Comparison of ENCODE assay signal across 8 mouse cellular contexts in genomic region chr10:73097979-73098378, GRCm38 (mm10). TPM values are rescaled to one million over a fixed set of nuclear protein-coding genes. Genes with fewer than 3 reads are reported as not detected.
A peak's percentile ranks its signal among the peaks of the same experiment; 100 is the strongest.
DNase-seq lines count a peak whose midpoint lies in the region; ATAC-seq lines count a peak whose summit lies in the region.

No protein-coding gene starts in this region.

- no peak overlapping the region for H3K27ac ChIP-seq in embryonic facial prominence, embryonic 11.5 days (replicated peaks; ENCODE audit: low read depth, low read length)
- H3K27ac ChIP-seq in heart, embryonic 16.5 days (ENCODE audit: low read length), result no peak overlapping the region
- H3K27ac ChIP-seq in liver, embryonic 12.5 days, result no peak overlapping the region
- no peak overlapping the region for H3K27ac ChIP-seq in neural tube, embryonic 15.5 days (replicated peaks)

- H3K9ac ChIP-seq in embryonic facial prominence, embryonic 11.5 days (replicated peaks; ENCODE audit: low read length), result no peak overlapping the region
- H3K9ac ChIP-seq in heart, embryonic 16.5 days (ENCODE audit: low read length), result no peak overlapping the region
- no peak overlapping the region for H3K9ac ChIP-seq in liver, embryonic 12.5 days
- H3K9ac ChIP-seq in neural tube, embryonic 15.5 days (replicated peaks), result peak overlapping the region; percentile 29; the same call in 1 of the 2 replicates

- peak overlapping the region; percentile 5; the same call in 1 of the 2 replicates for H3K4me2 ChIP-seq in embryonic facial prominence, embryonic 11.5 days (ENCODE audit: low read depth, low read length)
- peak overlapping the region; percentile 41 for H3K4me2 ChIP-seq in heart, embryonic 16.5 days (ENCODE audit: low read depth, low read length)
- H3K4me2 ChIP-seq in liver, embryonic 12.5 days, result 0 out of 2 replicates have a peak overlapping the region, but pooled peaks have one; percentile 24
- H3K4me2 ChIP-seq in neural tube, embryonic 15.5 days, result peak overlapping the region; percentile 91

- peak; percentile 3 to 4 for DNase-seq in B cell, adult 2 months
- DNase-seq in adrenal gland, adult 2 months, result peak; percentile 51
- DNase-seq in embryonic facial prominence, embryonic 11.5 days (ENCODE audit: low spot score), result peak; percentile 80
- peak; percentile 48 for DNase-seq in kidney, postnatal 14 days
- no peak for DNase-seq in adipocyte (ENCODE audit: low spot score)

- ATAC-seq in embryonic facial prominence, embryonic 11.5 days (replicated peaks; ENCODE audit: insufficient number of reproducible peaks, low FRiP score, low TSS enrichment, low read depth), result no peak
- no peak for ATAC-seq in heart, embryonic 16.5 days (replicated peaks; ENCODE audit: extremely low read depth, insufficient read depth, low FRiP score)
- no peak for ATAC-seq in liver, embryonic 12.5 days
- ATAC-seq in neural tube, embryonic 15.5 days (ENCODE audit: low FRiP score), result peak; percentile 59; the same call in 1 of the 2 replicates

- peak overlapping the region; percentile 16; the same call in 1 of the 2 replicates for H3K4me3 ChIP-seq in embryonic facial prominence, embryonic 11.5 days (ENCODE audit: low read depth, low read length)
- peak overlapping the region; percentile 16; the same call in 1 of the 2 replicates for H3K4me3 ChIP-seq in heart, embryonic 16.5 days (ENCODE audit: low read length)
- no peak overlapping the region for H3K4me3 ChIP-seq in liver, embryonic 12.5 days
- peak overlapping the region; percentile 74 for H3K4me3 ChIP-seq in neural tube, embryonic 15.5 days (replicated peaks)

- no peaks in the 10 kb centered on the region for H3K4me1 ChIP-seq in embryonic facial prominence, embryonic 11.5 days (ENCODE audit: control insufficient read depth, insufficient read depth, low read length)
- H3K4me1 ChIP-seq in heart, embryonic 16.5 days (ENCODE audit: control insufficient read depth, insufficient read depth, low read length), result peaks cover 5% of the 10 kb centered on the region; the same call in 1 of the 2 replicates
- H3K4me1 ChIP-seq in liver, embryonic 12.5 days, result no peaks in the 10 kb centered on the region
- peaks cover 33% of the 10 kb centered on the region for H3K4me1 ChIP-seq in neural tube, embryonic 15.5 days

- no peaks in the 10 kb centered on the region for H3K36me3 ChIP-seq in embryonic facial prominence, embryonic 11.5 days (replicated peaks; ENCODE audit: control insufficient read depth, insufficient read depth, low read depth, low read length)
- H3K36me3 ChIP-seq in heart, embryonic 16.5 days (ENCODE audit: control insufficient read depth, insufficient read depth), result no peaks in the 10 kb centered on the region
- H3K36me3 ChIP-seq in liver, embryonic 12.5 days, result no peaks in the 10 kb centered on the region
- no peaks in the 10 kb centered on the region for H3K36me3 ChIP-seq in neural tube, embryonic 15.5 days

- H3K9me3 ChIP-seq in embryonic facial prominence, embryonic 11.5 days (replicated peaks; ENCODE audit: control insufficient read depth, low read length), result no peaks in the 10 kb centered on the region
- no peaks in the 10 kb centered on the region for H3K9me3 ChIP-seq in heart, embryonic 16.5 days (replicated peaks; ENCODE audit: control insufficient read depth, low read length)
- H3K9me3 ChIP-seq in liver, embryonic 12.5 days (replicated peaks), result no peaks in the 10 kb centered on the region
- H3K9me3 ChIP-seq in neural tube, embryonic 15.5 days (replicated peaks), result no peaks in the 10 kb centered on the region

- under 1% methylated on average over 17 of the region's 17 CpGs for WGBS in embryonic facial prominence, embryonic 11.5 days
- WGBS in heart, embryonic 16.5 days, result under 1% methylated on average over 17 of the region's 17 CpGs
- WGBS in liver, embryonic 12.5 days (ENCODE audit: insufficient replicate concordance), result 0% methylated on average over 16 of the region's 17 CpGs
- 0% methylated on average over 17 of the region's 17 CpGs for WGBS in neural tube, embryonic 15.5 days

- peaks cover 26% of the 10 kb centered on the region for H3K27me3 ChIP-seq in embryonic facial prominence, embryonic 11.5 days (ENCODE audit: control insufficient read depth, insufficient read depth, low read length)
- H3K27me3 ChIP-seq in heart, embryonic 16.5 days (ENCODE audit: control insufficient read depth, insufficient read depth, low read length), result peaks cover 65% of the 10 kb centered on the region
- H3K27me3 ChIP-seq in liver, embryonic 12.5 days (replicated peaks), result peaks cover 62% of the 10 kb centered on the region
- H3K27me3 ChIP-seq in neural tube, embryonic 15.5 days (replicated peaks), result 0 out of 2 replicates have a peak, but pooled peaks cover 6% of the 10 kb centered on the region

RNA-seq across cellular contexts. Expression of gene Pcdh15, which starts 1.2 kb away (rescaled TPM):
- total RNA-seq in adrenal gland, adult 2 months (2021), result 1 to 10 TPM; 5.0 to 7.9 TPM
- polyA plus RNA-seq in adrenal gland, adult 2 months (2012; rRNA removed), result 0.26 and 1.2 TPM in 2 replicates
- polyA plus RNA-seq in embryonic facial prominence, embryonic 11.5 days (2014; fragmentation: Nextera tagmentation; extraction: Ambion mirVana), result 1.0 and 1.4 TPM in 2 replicates
- 0.49 and 0.64 TPM in 2 replicates for polyA plus RNA-seq in heart, embryonic 16.5 days (2015; fragmentation: Nextera tagmentation; extraction: Ambion mirVana)
- polyA plus RNA-seq in liver, embryonic 12.5 days (2016; fragmentation: Nextera tagmentation; extraction: Ambion mirVana), result 0.39 and 0.66 TPM in 2 replicates
- 14.2 and 17.4 TPM in 2 replicates for polyA plus RNA-seq in neural tube, embryonic 15.5 days (2015; fragmentation: Nextera tagmentation; extraction: Ambion mirVana)

Comparison
In these comparisons a context has a peak if more than half of its experiments do, and no peak if none do; other contexts are left out.
1. H3K4me2 ChIP-seq: peak in every context shown above with its lines; median percentile 91 in neural tube, embryonic 15.5 days; 41 in heart, embryonic 16.5 days; 24 in liver, embryonic 12.5 days; 5 in embryonic facial prominence, embryonic 11.5 days.